Mouse (Mus musculus) liver, embryonic 12.5 days (tissue): ENCODE results near the gene Spock1. TPM values are rescaled to one million over a fixed set of nuclear protein-coding genes. Genes with fewer than 3 reads are reported as not detected.

Source experiments
- ATAC-seq: fragments of 200-750 bp; cut with Nextera tagmentation; 2 replicates; pipeline ENCODE4 v1.8.0; 2017; ENCODE audit warnings: moderate number of reproducible peaks, mild to moderate bottlenecking, moderate library complexity
- H3K27ac ChIP-seq: fragments of 300-500 bp; sonication (generic); 2 replicates; pipeline ENCODE4 v1.5.1; 2016; ENCODE audit warnings: mild to moderate bottlenecking
- H3K27me3 ChIP-seq: fragments of 300-500 bp; sonication (generic); replicated peaks from 2 replicates; pipeline ENCODE4 v1.6.1; 2016; ENCODE audit warnings: mild to moderate bottlenecking, moderate library complexity
- H3K36me3 ChIP-seq: fragments of 300-500 bp; sonication (generic); 2 replicates; pipeline ENCODE4 v1.6.1; 2016; ENCODE audit warnings: mild to moderate bottlenecking, moderate library complexity
- H3K4me1 ChIP-seq: fragments of 300-500 bp; sonication (generic); 2 replicates; pipeline ENCODE4 v1.6.1; 2016
- H3K4me2 ChIP-seq: fragments of 300-500 bp; sonication (generic); 2 replicates; pipeline ENCODE4 v1.6.1; 2016; ENCODE audit warnings: mild to moderate bottlenecking, moderate library complexity
- H3K4me3 ChIP-seq: fragments of 300-500 bp; sonication (generic); 2 replicates; pipeline ENCODE4 v1.5.1; 2016; ENCODE audit warnings: mild to moderate bottlenecking, moderate library complexity
- H3K9ac ChIP-seq: fragments of 300-500 bp; sonication (generic); 2 replicates; pipeline ENCODE4 v1.6.1; 2016; ENCODE audit warnings: mild to moderate bottlenecking, moderate library complexity
- H3K9me3 ChIP-seq: fragments of 300-500 bp; sonication (generic); replicated peaks from 2 replicates; pipeline ENCODE4 v1.6.1; 2016; ENCODE audit warnings: mild to moderate bottlenecking, moderate library complexity
- WGBS: fragments of 180-500 bp; shearing (Covaris S2); methylation state at CpG from one replicate; pipeline ENCODE4 v1.1.7; 2016; ENCODE audit not compliant: insufficient replicate concordance; 5-methylcytosine and 5-hydroxymethylcytosine counted together
- polyA plus RNA-seq: library from polyadenylated mRNA; unstranded; fragments of >200 nt; fragmentation: Nextera tagmentation; extraction: Ambion mirVana; gene quantifications from 2 replicates; pipeline ENCODE4 v1.2.1, GENCODE M21; 2016

Spock1 gene
- polyA plus RNA-seq, 1 experiment from 2014 or later, result 0.27 TPM

GRCm38 (mm10) chr13:57667621-57668020 lies 240.5 kb downstream of the Spock1 start:
- H3K4me2 ChIP-seq, result no peak overlapping the region
- H3K9ac ChIP-seq, result no peak overlapping the region
- H3K27ac ChIP-seq, result peak overlapping the region; percentile 60; the same call in 1 of the 2 replicates
- peaks cover 86% of the 10 kb centered on the region for H3K4me1 ChIP-seq
- WGBS, result 64% methylated on average over 3 of the region's 3 CpGs
- H3K36me3 ChIP-seq, result no peaks in the 10 kb centered on the region
- H3K27me3 ChIP-seq, result no peaks in the 10 kb centered on the region
- H3K4me3 ChIP-seq, result no peak overlapping the region
- ATAC-seq, result no peak
- no peaks in the 10 kb centered on the region for H3K9me3 ChIP-seq

- H3K27ac ChIP-seq, result 0 out of 2 replicates have a peak overlapping the region, but pooled peaks have one; percentile 65
- H3K4me2 ChIP-seq, result no peak overlapping the region
- H3K9me3 ChIP-seq, result no peaks in the 10 kb centered on the region
- no peak overlapping the region for H3K9ac ChIP-seq
- H3K27me3 ChIP-seq, result no peaks in the 10 kb centered on the region
- no peak for ATAC-seq
- H3K36me3 ChIP-seq, result no peaks in the 10 kb centered on the region
- 61% methylated on average over 9 of the region's 9 CpGs for WGBS
- H3K4me3 ChIP-seq, result no peak overlapping the region
- H3K4me1 ChIP-seq, result peaks cover 86% of the 10 kb centered on the region
Measured at GRCm38 (mm10) chr13:57666173-57666842, 241.8 kb downstream of the Spock1 start.

- peak; percentile 78 for ATAC-seq
- 44% methylated on average over 4 of the region's 4 CpGs for WGBS
- Histone ChIP-seq H3K4me2 (peak overlapping the region; percentile 15; the same call in 1 of the 2 replicates), H3K4me3 (no peak overlapping the region), H3K27ac (peak overlapping the region; percentile 57; the same call in 1 of the 2 replicates), H3K36me3 (no peaks in the 10 kb centered on the region), H3K27me3 (no peaks in the 10 kb centered on the region), H3K9me3 (no peaks in the 10 kb centered on the region), H3K9ac (no peak overlapping the region), H3K4me1 (peaks cover 82% of the 10 kb centered on the region)
Measured at GRCm38 (mm10) chr13:57662554-57662953, 245.6 kb downstream of the Spock1 start.

GRCm38 (mm10) chr13:57660523-57660922 lies 247.6 kb downstream of the Spock1 start:
- H3K27ac ChIP-seq, result peak overlapping the region; percentile 87
- no peak overlapping the region for H3K4me3 ChIP-seq
- H3K9me3 ChIP-seq, result no peaks in the 10 kb centered on the region
- 44% methylated on average over 2 of the region's 2 CpGs for WGBS
- peak overlapping the region; percentile 58 for H3K9ac ChIP-seq
- H3K27me3 ChIP-seq, result no peaks in the 10 kb centered on the region
- H3K4me2 ChIP-seq, result peak overlapping the region; percentile 52
- ATAC-seq, result peak; percentile 81
- no peaks in the 10 kb centered on the region for H3K36me3 ChIP-seq
- H3K4me1 ChIP-seq, result peaks cover 74% of the 10 kb centered on the region

DNA sequence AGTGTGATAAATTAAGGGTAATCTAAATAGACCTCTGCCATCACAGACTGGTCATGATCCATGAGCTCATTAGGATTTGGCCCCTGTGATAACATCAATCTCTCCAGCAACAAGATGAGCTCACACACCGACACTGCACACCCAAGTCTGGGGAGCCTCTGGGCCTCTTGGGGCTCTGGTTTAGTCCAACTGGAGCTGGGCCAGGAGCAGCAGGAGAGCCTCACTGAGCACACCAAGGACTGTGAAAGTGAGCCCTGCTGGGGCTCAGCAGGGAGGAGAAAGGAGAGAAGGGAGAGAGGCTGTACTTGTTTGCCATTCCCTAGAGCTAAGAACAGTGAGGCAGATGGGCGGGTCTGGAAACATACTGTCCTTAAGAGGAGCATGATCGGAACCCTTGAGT lies 248.3 kb downstream of the Spock1 start:
- H3K9me3 ChIP-seq, result no peaks in the 10 kb centered on the region
- peak overlapping the region; percentile 58 for H3K9ac ChIP-seq
- H3K27ac ChIP-seq, result peak overlapping the region; percentile 87
- peaks cover 75% of the 10 kb centered on the region for H3K4me1 ChIP-seq
- no peak overlapping the region for H3K4me3 ChIP-seq
- ATAC-seq, result peak; percentile 57; the same call in 1 of the 2 replicates
- H3K36me3 ChIP-seq, result no peaks in the 10 kb centered on the region
- H3K27me3 ChIP-seq, result no peaks in the 10 kb centered on the region
- WGBS, result 57% methylated on average over 3 of the region's 3 CpGs
- peak overlapping the region; percentile 52 for H3K4me2 ChIP-seq

DNA sequence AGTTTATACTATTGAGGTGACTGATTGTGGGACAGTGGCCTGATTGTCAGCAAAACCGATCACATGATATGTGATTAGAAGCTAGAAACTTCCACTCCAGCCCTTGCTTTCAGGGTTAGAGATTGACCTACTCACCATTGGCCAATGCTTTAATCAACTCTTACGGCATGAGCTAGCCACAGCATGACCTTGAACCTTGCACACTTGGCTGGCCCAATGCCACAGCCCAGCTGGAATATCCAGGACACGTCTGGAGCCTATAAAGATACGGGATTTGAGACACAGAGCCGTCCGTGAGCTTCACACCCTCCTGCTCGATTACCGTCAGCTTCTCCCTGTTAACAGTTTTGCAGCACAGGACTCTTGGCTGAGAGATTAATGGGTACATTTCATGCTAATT lies 251.5 kb downstream of the Spock1 start:
- no peak overlapping the region for H3K4me2 ChIP-seq
- H3K27me3 ChIP-seq, result 0 out of 2 replicates have a peak, but pooled peaks cover under 1% of the 10 kb centered on the region
- no peaks in the 10 kb centered on the region for H3K36me3 ChIP-seq
- H3K4me1 ChIP-seq, result peaks cover 54% of the 10 kb centered on the region
- 72% methylated on average over 8 of the region's 8 CpGs for WGBS
- no peak overlapping the region for H3K9ac ChIP-seq
- ATAC-seq, result no peak
- H3K9me3 ChIP-seq, result no peaks in the 10 kb centered on the region
- no peak overlapping the region for H3K4me3 ChIP-seq
- H3K27ac ChIP-seq, result no peak overlapping the region

GRCm38 (mm10) chr13:57654362-57654761 lies 253.8 kb downstream of the Spock1 start:
- Histone ChIP-seq H3K36me3 (no peaks in the 10 kb centered on the region), H3K27me3 (0 out of 2 replicates have a peak, but pooled peaks cover 9% of the 10 kb centered on the region), H3K9ac (no peak overlapping the region), H3K9me3 (no peaks in the 10 kb centered on the region), H3K4me1 (peaks cover 34% of the 10 kb centered on the region), H3K27ac (peak overlapping the region; percentile 49), H3K4me3 (no peak overlapping the region), H3K4me2 (no peak overlapping the region)
- 71% methylated on average over 7 of the region's 7 CpGs for WGBS
- peak; percentile 66; the same call in 1 of the 2 replicates for ATAC-seq

GRCm38 (mm10) chr13:57651236-57651635 lies 256.9 kb downstream of the Spock1 start:
- Histone ChIP-seq H3K27ac (no peak overlapping the region), H3K4me2 (no peak overlapping the region), H3K9me3 (no peaks in the 10 kb centered on the region), H3K27me3 (0 out of 2 replicates have a peak, but pooled peaks cover 9% of the 10 kb centered on the region), H3K4me3 (no peak overlapping the region), H3K36me3 (no peaks in the 10 kb centered on the region), H3K4me1 (peaks cover 39% of the 10 kb centered on the region), H3K9ac (no peak overlapping the region)
- no peak for ATAC-seq
- WGBS, result 69% methylated on average over 4 of the region's 4 CpGs

- Histone ChIP-seq H3K4me3 (no peak overlapping the region), H3K9me3 (no peaks in the 10 kb centered on the region; the same call in 1 of the 2 replicates), H3K27ac (no peak overlapping the region), H3K4me2 (no peak overlapping the region), H3K4me1 (peaks cover 15% of the 10 kb centered on the region), H3K9ac (no peak overlapping the region), H3K36me3 (no peaks in the 10 kb centered on the region), H3K27me3 (0 out of 2 replicates have a peak, but pooled peaks cover 9% of the 10 kb centered on the region)
- ATAC-seq, result no peak
- 57% methylated on average over 2 of the region's 2 CpGs for WGBS
Measured at GRCm38 (mm10) chr13:57648784-57649183, 259.3 kb downstream of the Spock1 start.

- peaks cover 15% of the 10 kb centered on the region for H3K4me1 ChIP-seq
- H3K9ac ChIP-seq, result peak overlapping the region; percentile 18; the same call in 1 of the 2 replicates
- 64% methylated on average over 4 of the region's 4 CpGs for WGBS
- no peak overlapping the region for H3K27ac ChIP-seq
- peak; percentile 61; the same call in 1 of the 2 replicates for ATAC-seq
- H3K4me3 ChIP-seq, result no peak overlapping the region
- H3K27me3 ChIP-seq, result 0 out of 2 replicates have a peak, but pooled peaks cover 12% of the 10 kb centered on the region
- no peak overlapping the region for H3K4me2 ChIP-seq
- H3K9me3 ChIP-seq, result no peaks in the 10 kb centered on the region; the same call in 1 of the 2 replicates
- no peaks in the 10 kb centered on the region for H3K36me3 ChIP-seq
Measured at GRCm38 (mm10) chr13:57647456-57647855, 260.7 kb downstream of the Spock1 start.

DNA sequence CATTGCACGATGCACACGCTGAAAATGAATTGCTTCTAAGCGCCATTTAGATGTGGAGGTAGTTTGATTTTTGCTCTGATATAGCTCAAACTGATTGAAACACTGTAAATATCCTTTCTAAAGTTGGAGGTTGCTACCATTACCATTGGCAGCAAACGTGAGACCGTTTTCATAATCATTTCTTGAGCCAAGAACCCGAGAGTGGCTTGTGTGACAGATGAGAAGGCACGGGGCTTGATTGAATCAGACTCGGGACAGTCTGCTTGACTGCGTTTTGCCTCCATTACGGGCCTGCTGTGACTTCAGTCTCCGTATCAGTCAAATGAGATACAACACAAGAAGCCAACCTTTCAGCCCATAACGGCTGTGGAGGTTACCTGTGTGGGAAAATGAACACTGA lies 265.1 kb downstream of the Spock1 start:
- H3K4me1 ChIP-seq, result peaks cover 15% of the 10 kb centered on the region
- no peak overlapping the region for H3K4me2 ChIP-seq
- H3K4me3 ChIP-seq, result no peak overlapping the region
- H3K27me3 ChIP-seq, result peaks cover 3% of the 10 kb centered on the region; the same call in 1 of the 2 replicates
- no peak overlapping the region for H3K9ac ChIP-seq
- ATAC-seq, result no peak
- no peaks in the 10 kb centered on the region for H3K36me3 ChIP-seq
- no peaks in the 10 kb centered on the region; the same call in 1 of the 2 replicates for H3K9me3 ChIP-seq
- 78% methylated on average over 12 of the region's 12 CpGs for WGBS
- H3K27ac ChIP-seq, result no peak overlapping the region

- no peak for ATAC-seq
- Histone ChIP-seq H3K27ac (no peak overlapping the region), H3K27me3 (peaks cover 7% of the 10 kb centered on the region; the same call in 1 of the 2 replicates), H3K36me3 (no peaks in the 10 kb centered on the region), H3K4me2 (no peak overlapping the region), H3K9ac (no peak overlapping the region), H3K9me3 (no peaks in the 10 kb centered on the region; the same call in 1 of the 2 replicates), H3K4me3 (no peak overlapping the region), H3K4me1 (0 out of 2 replicates have a peak, but pooled peaks cover 3% of the 10 kb centered on the region)
- 68% methylated on average over 4 of the region's 4 CpGs for WGBS
Measured at GRCm38 (mm10) chr13:57641649-57642048, 266.5 kb downstream of the Spock1 start.
